Mouse (Mus musculus): Measurements from ENCODE around the gene Rgs12.

Gene Rgs12

GRCm38 (mm10) chr5:34948861-34949760 lies at the start of gene Rgs12:
Gene Rgs12, plus strand, starts transcription at chr5:34949445.
- DNase-seq, result peak; percentile 76 to 79

GRCm38 (mm10) chr5:34899787-34900469 lies 49.3 kb upstream of the Rgs12 start:
- no peak for DNase-seq

DNA sequence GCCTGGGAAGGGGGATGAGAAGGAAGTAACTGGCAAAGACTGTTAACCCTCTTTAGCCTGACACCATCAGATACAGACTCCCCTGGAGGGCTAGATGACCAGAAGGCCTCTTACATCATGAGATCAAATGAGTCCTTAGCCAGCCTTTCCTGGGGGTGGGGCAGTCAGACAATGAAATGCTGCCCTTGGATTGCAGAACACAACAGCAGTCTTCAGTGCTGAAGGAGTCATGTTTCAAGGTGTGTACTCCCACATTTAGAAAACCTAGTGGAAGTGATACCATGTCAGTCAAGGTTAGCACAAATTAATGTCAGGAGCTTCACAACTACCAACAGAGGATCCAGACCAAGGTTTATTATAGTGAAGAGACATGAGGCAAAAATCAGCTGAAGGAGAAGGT lies 46.9 kb upstream of the Rgs12 start:
- DNase-seq, result no peak

DNA sequence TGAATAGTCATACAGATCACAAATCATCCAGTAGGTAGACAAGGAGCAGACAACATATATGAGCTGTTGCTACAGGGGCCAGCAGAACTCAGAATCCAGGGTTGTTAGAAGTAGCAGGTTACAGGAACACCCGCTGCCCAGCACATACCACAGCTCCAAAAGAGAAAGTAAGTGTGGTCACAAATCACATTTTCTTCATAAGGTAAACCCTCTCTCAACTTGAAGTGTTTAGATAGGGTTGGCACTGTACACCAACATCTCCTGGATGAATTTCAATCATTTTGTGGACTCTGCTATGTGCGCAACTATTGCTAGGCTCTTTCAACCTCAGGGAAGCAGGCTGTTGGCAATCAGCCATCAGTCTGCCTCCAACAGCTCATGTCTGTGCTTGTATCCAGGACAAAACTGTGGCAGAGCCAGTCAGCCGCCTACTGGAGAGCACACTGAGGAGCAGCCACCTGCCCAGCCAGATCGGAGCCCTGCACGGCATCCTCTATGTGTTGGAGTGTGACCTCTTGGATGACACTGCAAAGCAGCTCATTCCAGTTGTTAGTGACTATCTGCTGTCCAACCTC lies 46.3 kb upstream of the Rgs12 start:
- DNase-seq, result no peak

DNA sequence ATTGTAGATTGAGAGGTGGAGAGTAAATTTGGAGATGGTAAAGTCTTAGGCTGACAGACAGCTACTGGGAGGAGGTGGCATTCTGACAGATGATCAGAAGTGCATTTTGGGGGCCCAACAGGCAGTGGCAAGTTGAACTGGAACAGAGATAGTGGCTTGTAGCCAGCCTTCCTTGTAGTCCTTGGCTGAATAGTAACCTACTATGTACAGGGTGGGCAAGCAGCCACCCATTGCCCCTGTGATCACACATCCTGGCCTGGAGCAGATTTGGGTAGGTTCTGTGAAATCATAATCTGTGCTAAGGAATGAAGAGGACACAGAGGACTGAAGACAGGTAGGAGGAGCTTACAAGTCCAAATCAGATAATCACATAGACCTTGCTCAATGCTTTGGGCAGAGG lies 44.8 kb upstream of the Rgs12 start:
- DNase-seq, result no peak

- DNase-seq, result no peak
Observed at GRCm38 (mm10) chr5:34907230-34907629, 42.0 kb upstream of the Rgs12 start.

DNA sequence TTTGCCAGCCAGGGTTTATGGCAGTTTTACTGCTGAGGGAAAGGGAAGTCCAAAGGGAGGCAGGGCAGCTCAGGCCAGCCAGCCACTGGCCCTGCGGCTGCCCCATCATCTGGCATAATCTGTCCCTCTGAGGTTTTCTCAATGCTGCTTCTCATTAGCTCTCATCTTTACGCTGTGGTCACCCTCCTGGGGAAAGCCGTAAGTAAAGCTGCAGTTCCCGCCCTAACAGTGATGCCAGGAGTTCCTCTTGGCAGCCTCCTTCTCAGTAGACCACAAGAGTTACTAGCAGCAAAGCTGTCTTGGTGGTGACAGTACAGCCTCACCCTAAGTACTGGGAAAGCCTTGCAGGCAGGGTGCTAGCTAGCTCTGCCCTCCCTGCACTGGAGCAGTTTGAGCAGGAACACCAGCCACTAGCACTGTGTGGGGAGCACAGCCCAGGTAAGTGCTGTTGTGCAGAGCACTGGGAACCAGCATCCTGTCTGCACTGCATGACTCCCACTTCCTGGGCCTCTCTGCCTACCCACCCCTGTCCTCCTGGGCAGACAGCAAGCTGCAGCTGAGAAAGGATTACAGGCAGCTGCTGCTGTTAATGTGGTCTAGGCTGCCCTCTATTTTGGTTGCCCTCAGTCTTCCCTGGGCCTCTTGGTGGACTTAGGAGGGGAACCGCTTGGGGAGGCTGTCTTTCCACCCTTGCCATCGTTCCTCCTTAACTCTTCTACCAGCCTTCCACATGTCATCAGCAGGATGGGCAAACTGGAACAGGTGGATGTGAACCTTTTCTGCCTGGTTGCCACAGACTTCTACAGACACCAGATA lies 41.1 kb upstream of the Rgs12 start, which contains the start of gene Msantd1:
Gene Msantd1, plus strand, starts transcription at position 103 of the 816 bp plus-strand sequence.
- peak; percentile 51 to 54 for DNase-seq

GRCm38 (mm10) chr5:34908726-34909633 lies 40.3 kb upstream of the Rgs12 start:
- peak; percentile 45 to 65 for DNase-seq

- no peak for DNase-seq
Observed at GRCm38 (mm10) chr5:34909634-34910503, 39.4 kb upstream of the Rgs12 start.

DNA sequence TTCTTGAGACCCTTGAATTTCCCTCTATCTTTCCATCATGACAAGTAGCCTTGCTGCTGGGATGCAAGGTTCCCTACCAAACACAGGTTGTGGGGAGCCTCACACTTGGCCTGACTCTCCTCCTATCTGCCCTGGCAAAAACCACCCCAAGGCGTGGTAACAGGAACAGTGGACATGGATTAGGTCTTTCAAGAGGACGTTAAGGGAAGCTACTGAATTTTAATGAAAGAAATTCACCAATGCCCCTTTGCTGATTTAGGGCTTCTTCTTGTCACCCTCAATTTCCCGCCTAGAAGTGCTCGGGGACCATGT lies 38.8 kb upstream of the Rgs12 start:
- no peak for DNase-seq

- DNase-seq, result peak; percentile 25 to 27
Observed at GRCm38 (mm10) chr5:34915801-34916200, 33.4 kb upstream of the Rgs12 start.

DNA sequence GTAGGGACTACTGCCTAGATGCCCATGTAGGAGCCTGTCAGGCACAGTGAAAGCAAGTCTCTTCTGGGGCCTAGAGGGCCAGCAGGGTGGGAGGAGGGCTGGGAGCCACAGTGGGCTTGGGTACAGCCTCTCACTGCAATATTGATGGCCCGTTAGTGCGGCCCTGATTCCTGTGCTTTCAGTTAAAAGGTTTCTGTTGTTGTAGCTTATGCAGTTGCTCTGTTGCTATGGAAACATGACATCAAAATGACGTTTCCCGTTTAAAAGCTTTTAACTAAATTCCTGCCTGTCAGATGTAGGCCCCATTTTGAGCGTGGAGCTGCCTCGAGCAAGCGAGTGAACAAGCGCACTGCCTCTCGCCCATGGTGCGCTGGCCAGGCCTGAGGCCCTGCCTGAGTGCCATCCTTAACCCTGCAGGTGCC lies 32.0 kb upstream of the Rgs12 start:
- no peak for DNase-seq

DNA sequence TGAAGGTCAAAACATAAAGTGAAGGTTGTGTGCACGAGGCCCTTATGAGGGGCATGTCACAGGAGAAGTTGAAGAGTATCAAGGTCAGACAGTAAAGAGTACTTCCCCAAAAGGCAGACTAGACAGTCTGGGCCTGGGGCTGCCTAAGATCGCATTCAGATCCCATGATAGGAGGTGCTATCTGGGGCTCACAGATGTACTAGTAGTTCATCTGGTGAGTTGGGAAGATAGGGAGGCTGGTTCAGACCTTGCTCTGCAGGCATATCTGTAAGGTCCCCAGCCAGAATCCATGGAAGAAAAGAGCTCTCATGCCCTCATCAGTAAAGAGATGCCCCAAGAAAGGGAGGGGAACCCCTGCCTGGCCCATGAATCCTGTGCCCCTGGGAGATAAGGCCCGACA lies 30.5 kb upstream of the Rgs12 start:
- DNase-seq, result no peak

GRCm38 (mm10) chr5:34922531-34922930 lies 26.7 kb upstream of the Rgs12 start:
- DNase-seq, result no peak

- no peak for DNase-seq
Observed at GRCm38 (mm10) chr5:34923920-34924319, 25.3 kb upstream of the Rgs12 start.

GRCm38 (mm10) chr5:34924519-34924918 lies 24.7 kb upstream of the Rgs12 start:
- DNase-seq, result no peak

- no peak for DNase-seq
Observed at GRCm38 (mm10) chr5:34927648-34928047, 21.6 kb upstream of the Rgs12 start.

DNA sequence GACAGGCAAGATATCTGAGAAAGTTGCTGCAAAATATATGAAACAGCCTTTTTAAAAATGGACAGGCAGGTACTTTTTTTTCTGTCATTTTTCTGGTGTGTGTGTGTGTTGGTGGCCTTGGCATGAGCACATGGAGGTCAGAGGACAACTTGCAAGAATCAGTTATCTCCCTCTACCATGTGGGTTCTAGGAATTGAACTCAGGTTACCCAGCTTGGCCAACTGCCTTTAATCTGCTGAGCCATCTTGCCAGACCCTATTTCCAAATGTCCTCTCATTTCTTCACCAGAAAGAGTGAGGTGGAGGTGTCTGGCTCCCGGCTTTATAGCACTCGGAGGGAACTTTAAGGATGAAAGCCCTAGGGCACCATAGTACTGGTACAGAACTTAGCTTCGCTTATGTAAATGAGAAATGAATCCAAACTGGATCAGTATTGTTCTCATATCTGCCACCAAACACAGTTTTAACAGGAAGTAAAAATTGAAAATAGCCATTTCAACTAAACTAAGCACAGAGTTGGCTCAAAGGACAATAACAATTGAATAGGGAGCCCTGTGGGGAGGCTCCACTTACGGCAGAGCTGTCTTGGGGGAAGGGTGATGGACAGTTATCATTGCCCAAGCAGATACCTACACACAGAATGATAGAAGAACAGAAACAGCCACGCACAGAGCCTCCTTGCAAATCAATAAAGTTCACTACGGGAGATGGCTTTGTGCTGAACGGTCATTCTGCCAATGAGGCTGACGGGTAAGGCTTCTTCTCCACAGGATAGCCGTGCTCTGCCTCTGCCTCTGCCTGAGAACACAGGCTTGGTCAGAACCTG lies 18.9 kb upstream of the Rgs12 start:
- DNase-seq, result no peak

GRCm38 (mm10) chr5:34931091-34931490 lies 18.2 kb upstream of the Rgs12 start:
- DNase-seq, result no peak

Data from thymus, adult 18-20 months (tissue).